Mouse (Mus musculus): ENCODE data around the gene Cebpzos. TPM values are rescaled to one million over a fixed set of nuclear protein-coding genes. Genes with fewer than 3 reads are reported as not detected.

Gene Cebpzos
- 93.6 and 107 TPM in 2 replicates for polyA plus RNA-seq (2015; fragmentation: Nextera tagmentation; extraction: Ambion mirVana)

DNA sequence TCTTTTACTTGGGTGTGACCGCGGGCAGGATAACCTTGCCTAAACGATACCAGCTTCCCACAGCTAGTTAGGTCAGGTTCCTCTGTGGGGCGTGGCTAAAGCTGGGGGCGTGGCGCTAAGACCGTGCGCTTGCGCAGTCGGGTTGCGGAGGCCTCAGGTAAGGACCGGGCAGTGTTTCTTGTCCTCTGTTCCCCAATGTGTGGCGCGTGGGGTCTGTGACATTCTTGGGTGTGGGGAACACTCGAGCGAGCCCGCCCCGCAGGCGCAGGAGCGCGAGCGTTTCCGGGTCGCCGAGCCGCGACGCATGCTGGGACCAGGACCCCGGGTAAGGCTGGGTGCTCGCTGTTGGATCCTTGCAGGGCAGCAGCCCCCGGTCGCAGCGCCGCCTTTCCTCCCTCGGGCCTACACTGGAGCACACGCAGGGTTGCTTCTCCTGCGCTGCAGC lies at the start of gene Cebpzos:
Cebpzos (plus strand) TSS at position 132 of the 445 bp plus-strand sequence.
- peak within 1 kb of the TSS; percentile 79 for H3K9ac ChIP-seq
- H3K4me3 ChIP-seq (replicated peaks): peak within 1 kb of the TSS; percentile 68
- H3K4me1 ChIP-seq: peaks cover 17% of the 10 kb centered on the region
- no peaks in the 10 kb centered on the region for H3K9me3 ChIP-seq (replicated peaks)
- H3K4me2 ChIP-seq (replicated peaks): peak within 1 kb of the TSS; percentile 75
- no peaks in the 10 kb centered on the region for H3K27me3 ChIP-seq
- peaks cover 26% of the 10 kb centered on the region for H3K36me3 ChIP-seq
- WGBS: under 1% methylated on average over 37 of the region's 37 CpGs
- peak within 1 kb of the TSS; percentile 85 for H3K27ac ChIP-seq (replicated peaks)
- ATAC-seq (ENCODE audit: insufficient number of reproducible peaks, low FRiP score, low TSS enrichment, low read depth): peak; percentile 91

DNA sequence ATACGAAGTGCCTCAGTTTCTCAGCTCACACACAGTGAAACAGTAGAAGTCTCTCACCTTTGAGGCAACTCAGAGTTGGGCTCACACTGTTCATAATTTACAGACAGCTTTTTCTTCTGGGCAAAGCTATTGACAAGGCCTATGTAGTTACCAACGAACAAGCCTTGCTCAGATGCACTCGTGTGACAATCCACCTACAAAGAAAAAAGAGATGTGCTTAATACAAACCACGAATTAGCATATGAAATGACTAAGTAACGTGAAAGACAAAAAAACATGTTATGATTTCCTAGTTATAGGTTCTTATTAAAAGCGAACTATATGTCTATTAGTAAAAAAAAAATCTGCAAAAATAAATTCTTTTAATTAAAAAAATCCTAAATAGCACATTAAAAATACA lies 42.4 kb upstream of the Cebpzos start:
- Histone ChIP-seq H3K4me2 (replicated peaks) (no peak overlapping the region), H3K27ac (replicated peaks) (no peak overlapping the region), H3K27me3 (no peaks in the 10 kb centered on the region), H3K36me3 (peaks cover 37% of the 10 kb centered on the region), H3K9me3 (replicated peaks) (no peaks in the 10 kb centered on the region), H3K4me1 (no peaks in the 10 kb centered on the region), H3K4me3 (replicated peaks) (no peak overlapping the region), H3K9ac (no peak overlapping the region)
- 91% methylated on average over 6 of the region's 6 CpGs for WGBS
- ATAC-seq (ENCODE audit: insufficient number of reproducible peaks, low FRiP score, low TSS enrichment, low read depth): no peak

DNA sequence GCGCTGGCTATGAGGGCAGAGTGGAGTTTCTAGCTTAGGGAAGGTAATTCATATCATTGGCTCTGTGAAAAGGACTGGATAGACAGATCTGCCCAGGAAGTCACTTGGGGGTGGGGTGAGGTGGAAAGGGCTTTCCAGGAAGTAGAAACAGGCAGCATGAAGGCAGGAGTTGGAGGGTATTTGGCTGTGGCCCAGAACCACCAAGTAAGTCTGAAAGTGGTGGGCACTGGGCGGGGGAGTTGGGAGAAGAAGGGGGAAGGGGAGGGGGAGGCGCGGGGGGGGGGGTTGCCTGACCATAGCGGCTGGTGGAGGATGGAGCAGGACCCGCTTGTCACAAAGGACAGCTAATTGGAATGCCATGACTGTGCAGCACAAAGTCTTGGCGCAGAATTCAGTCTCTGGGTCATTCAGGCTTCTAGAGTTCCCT lies 34.4 kb upstream of the Cebpzos start:
- peaks cover 12% of the 10 kb centered on the region for H3K4me1 ChIP-seq
- 8% methylated on average over 7 of the region's 7 CpGs for WGBS
- peak; percentile 55; the same call in 1 of the 2 replicates for ATAC-seq (ENCODE audit: insufficient number of reproducible peaks, low FRiP score, low TSS enrichment, low read depth)

DNA sequence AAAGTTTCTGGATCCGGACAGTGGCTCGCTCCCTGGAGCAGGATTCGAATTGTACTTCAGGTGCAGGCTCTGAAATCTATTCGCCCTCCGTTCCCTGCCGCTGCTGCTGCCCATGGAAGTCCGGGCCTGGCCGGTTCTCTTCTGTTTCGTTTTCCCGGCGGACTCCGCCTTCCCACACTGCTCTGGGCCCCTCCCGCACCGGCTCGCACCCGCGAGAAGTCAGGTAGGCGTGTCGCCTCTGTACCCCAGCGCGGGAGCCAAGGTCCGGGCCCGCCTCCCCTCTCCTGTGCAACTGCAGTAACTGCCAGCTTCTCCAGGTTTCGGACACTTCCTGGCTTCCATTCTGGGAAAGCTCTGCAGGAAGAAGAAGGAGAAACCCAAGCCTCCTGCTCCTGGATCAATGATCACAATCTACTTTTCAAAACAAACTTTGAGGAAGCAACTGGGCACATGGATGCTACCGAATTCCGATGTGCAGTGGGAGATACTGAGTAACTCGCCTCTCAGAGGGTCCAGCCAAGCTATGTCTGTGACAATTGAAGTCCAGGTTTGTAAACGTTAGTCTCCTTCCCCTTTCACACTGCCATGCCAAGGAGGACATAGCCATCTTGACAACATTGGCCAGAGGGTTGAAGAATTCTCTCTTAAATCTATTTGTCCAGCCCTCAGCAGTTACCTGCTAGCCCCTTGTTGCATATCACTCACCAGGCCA lies 33.7 kb upstream of the Cebpzos start, which contains the start of gene Eif2ak2:
Eif2ak2 (minus strand) TSS at position 173 of the 712 bp plus-strand sequence.
- Histone ChIP-seq H3K27ac (replicated peaks) (peak within 1 kb of the TSS; percentile 77), H3K36me3 (peaks cover 7% of the 10 kb centered on the region; the same call in 1 of the 2 replicates), H3K4me1 (peaks cover 12% of the 10 kb centered on the region), H3K9me3 (replicated peaks) (no peaks in the 10 kb centered on the region), H3K9ac (peak within 1 kb of the TSS; percentile 58), H3K27me3 (no peaks in the 10 kb centered on the region), H3K4me2 (replicated peaks) (peak within 1 kb of the TSS; percentile 61), H3K4me3 (replicated peaks) (peak within 1 kb of the TSS; percentile 65)
- ATAC-seq (ENCODE audit: insufficient number of reproducible peaks, low FRiP score, low TSS enrichment, low read depth): peak; percentile 93
- WGBS: under 1% methylated on average over 28 of the region's 28 CpGs

More for the DNA sequence above, 34.4 kb upstream of the Cebpzos start:
- Histone ChIP-seq H3K4me3 (replicated peaks) (peak overlapping the region; percentile 65), H3K27me3 (no peaks in the 10 kb centered on the region), H3K36me3 (peaks cover 11% of the 10 kb centered on the region; the same call in 1 of the 2 replicates), H3K27ac (replicated peaks) (peak overlapping the region; percentile 77), H3K9me3 (replicated peaks) (no peaks in the 10 kb centered on the region), H3K9ac (peak overlapping the region; percentile 58), H3K4me2 (replicated peaks) (peak overlapping the region; percentile 61)

DNA sequence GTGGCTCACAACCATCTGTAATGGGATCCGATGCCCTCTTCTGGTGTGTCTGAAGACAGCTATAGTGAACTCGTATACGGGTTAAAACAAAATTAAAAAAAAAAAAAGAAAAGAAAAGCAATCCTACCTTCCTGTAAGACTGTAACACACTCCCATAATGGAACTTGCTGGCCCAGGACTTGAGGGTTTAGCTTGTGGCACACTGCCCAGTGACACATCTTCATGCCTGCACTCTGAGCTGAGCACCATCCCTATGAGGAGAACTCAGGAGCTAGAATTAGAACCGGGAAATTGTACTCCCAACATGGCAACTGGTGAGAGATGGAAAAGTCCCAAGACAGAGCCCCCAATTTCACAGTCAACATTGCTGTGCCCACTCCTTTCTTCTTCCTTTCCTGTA lies 33.0 kb upstream of the Cebpzos start:
- Histone ChIP-seq H3K4me2 (replicated peaks) (no peak overlapping the region), H3K4me3 (replicated peaks) (no peak overlapping the region), H3K27ac (replicated peaks) (no peak overlapping the region), H3K36me3 (no peaks in the 10 kb centered on the region; the same call in 1 of the 2 replicates), H3K4me1 (peaks cover 12% of the 10 kb centered on the region), H3K9me3 (replicated peaks) (no peaks in the 10 kb centered on the region), H3K9ac (no peak overlapping the region), H3K27me3 (no peaks in the 10 kb centered on the region)
- 86% methylated on average over 4 of the region's 4 CpGs for WGBS
- ATAC-seq (ENCODE audit: insufficient number of reproducible peaks, low FRiP score, low TSS enrichment, low read depth): no peak

DNA sequence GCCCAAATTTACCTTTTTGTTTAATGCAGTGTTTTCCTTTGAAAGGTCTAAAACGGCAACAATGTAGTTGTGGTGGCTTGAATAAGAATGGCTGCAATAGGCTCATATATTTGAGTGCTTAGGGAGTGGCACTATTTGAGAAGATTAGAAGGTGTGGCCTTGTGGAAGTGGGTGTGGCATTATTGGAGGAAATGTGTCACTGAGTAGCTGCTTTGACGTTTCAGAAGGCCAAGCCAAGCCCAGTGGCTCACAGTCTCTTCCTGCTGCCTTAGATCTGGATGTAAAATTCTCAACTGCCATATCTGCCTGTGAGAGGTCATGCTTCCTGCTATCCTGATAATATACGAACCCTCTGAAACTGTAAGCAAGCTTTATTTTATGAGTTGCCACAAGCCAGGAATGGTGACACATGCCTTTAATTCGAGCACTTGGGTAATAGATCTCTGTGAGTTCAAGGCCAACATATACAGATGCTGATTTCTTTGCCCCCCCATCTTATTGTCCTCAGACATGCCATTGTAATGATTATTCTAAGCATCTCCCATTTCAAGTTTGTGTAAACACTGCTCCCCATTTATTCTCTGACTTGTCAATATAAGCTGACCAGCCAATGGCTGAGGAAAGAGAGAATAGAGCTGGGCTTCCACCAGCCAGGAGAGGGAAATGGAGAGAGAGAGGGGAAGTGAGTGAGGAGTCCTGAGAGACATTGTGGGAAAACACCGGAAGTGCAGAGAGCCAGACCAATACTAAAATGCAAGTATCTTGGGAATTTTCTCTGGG lies 30.8 kb upstream of the Cebpzos start:
- Histone ChIP-seq H3K27me3 (no peaks in the 10 kb centered on the region), H3K4me3 (replicated peaks) (no peak overlapping the region), H3K4me1 (peaks cover 12% of the 10 kb centered on the region), H3K9ac (no peak overlapping the region), H3K9me3 (replicated peaks) (no peaks in the 10 kb centered on the region), H3K27ac (replicated peaks) (no peak overlapping the region), H3K36me3 (no peaks in the 10 kb centered on the region), H3K4me2 (replicated peaks) (no peak overlapping the region)
- 79% methylated on average over 5 of the region's 5 CpGs for WGBS
- ATAC-seq (ENCODE audit: insufficient number of reproducible peaks, low FRiP score, low TSS enrichment, low read depth): no peak

DNA sequence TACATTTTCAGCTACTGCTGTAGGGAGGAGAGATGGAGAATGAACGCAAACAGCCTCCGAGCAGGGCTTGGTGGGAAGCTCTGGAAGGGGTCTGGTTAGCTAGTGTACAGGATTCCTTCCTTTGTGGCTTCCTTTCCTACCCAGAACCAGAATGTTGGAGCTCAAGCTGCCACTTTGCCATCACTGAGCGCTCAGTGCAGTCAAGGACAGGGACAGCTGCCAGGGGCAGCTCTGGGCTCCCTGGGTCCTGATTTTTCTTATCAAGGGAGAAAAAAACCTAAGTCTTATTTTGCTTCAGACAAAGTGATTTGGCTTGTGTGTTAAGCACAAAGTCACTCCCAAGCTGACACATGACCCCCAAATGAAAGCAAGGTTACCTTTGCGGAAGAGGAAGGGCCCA lies 27.7 kb upstream of the Cebpzos start:
- Histone ChIP-seq H3K36me3 (no peaks in the 10 kb centered on the region), H3K9ac (no peak overlapping the region), H3K4me2 (replicated peaks) (no peak overlapping the region), H3K9me3 (replicated peaks) (no peaks in the 10 kb centered on the region), H3K4me1 (no peaks in the 10 kb centered on the region), H3K27ac (replicated peaks) (no peak overlapping the region), H3K27me3 (no peaks in the 10 kb centered on the region), H3K4me3 (replicated peaks) (no peak overlapping the region)
- WGBS: 75% methylated on average over 4 of the region's 4 CpGs
- no peak for ATAC-seq (ENCODE audit: insufficient number of reproducible peaks, low FRiP score, low TSS enrichment, low read depth)

DNA sequence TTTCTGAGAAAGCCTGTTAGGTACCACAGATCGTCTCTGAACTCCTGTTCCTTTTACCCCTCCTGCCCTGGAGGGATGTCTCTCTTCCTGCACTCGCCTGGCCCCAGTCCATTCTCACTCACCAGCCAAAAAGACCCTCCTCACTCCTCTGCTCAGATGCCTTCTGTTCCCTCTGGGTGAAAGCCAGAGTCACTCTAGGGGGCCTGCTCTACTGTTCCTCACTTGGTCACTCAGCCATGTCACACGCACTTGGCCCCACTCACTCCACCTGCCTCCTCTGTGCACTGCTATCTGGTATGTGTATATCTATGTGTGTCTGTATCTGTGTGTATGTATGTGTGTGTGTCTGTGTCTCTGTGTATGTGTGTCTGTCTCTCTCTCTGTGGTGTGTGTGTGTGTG lies 27.1 kb upstream of the Cebpzos start:
- no peaks in the 10 kb centered on the region for H3K9me3 ChIP-seq (replicated peaks)
- ATAC-seq (ENCODE audit: insufficient number of reproducible peaks, low FRiP score, low TSS enrichment, low read depth): no peak
- no peak overlapping the region for H3K27ac ChIP-seq (replicated peaks)
- H3K9ac ChIP-seq: no peak overlapping the region
- H3K27me3 ChIP-seq: no peaks in the 10 kb centered on the region
- no peak overlapping the region for H3K4me3 ChIP-seq (replicated peaks)
- H3K4me1 ChIP-seq: no peaks in the 10 kb centered on the region
- H3K4me2 ChIP-seq (replicated peaks): no peak overlapping the region
- WGBS: 31% methylated on average over 3 of the region's 3 CpGs
- H3K36me3 ChIP-seq: no peaks in the 10 kb centered on the region

DNA sequence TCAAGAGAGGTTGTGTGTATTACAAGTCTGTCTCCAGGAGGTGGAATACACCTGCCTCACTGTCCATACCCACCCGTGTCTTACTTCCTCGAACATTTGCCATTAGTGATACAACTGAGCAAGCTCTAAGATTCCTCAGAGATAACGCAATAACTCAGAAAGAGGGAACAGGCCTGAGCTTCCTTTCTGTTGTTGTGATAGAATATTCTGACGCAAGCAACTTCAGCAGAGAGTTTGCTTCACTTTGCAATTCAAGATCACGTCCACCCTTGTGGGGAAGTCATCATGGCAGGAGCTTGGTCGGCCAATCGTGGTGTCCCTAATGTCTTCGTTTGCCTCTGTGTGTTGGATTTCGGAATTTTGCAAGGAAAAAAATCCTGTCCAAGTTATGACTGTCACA lies 25.3 kb upstream of the Cebpzos start:
- no peak overlapping the region for H3K27ac ChIP-seq (replicated peaks)
- no peaks in the 10 kb centered on the region for H3K27me3 ChIP-seq
- H3K36me3 ChIP-seq: no peaks in the 10 kb centered on the region
- no peak overlapping the region for H3K4me2 ChIP-seq (replicated peaks)
- H3K9ac ChIP-seq: no peak overlapping the region
- WGBS: 79% methylated on average over 9 of the region's 9 CpGs
- H3K4me1 ChIP-seq: peaks cover 7% of the 10 kb centered on the region; the same call in 1 of the 2 replicates
- no peak overlapping the region for H3K4me3 ChIP-seq (replicated peaks)
- no peak for ATAC-seq (ENCODE audit: insufficient number of reproducible peaks, low FRiP score, low TSS enrichment, low read depth)
- H3K9me3 ChIP-seq (replicated peaks): no peaks in the 10 kb centered on the region

DNA sequence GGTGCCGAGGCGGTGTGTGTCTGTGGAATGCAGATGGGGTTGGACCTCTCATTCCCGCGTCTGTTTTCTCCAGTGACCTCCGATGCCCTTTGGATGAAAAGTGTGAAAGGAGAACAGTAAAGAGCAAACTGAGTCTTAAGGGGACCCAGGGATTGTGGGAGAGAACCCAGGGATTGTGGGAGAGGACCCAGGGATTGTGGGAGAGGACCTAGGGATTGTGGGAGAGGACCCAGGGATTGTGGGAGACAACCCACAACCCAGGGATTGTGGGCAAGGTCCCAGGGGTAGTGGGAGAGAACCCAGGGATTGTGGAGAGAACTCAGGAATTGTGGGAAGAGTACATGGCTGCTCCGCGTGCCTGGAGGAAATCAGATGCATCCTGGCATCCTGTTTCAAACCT lies 21.3 kb upstream of the Cebpzos start:
- Histone ChIP-seq H3K4me2 (replicated peaks) (peak overlapping the region; percentile 42; the same call in 1 of the 2 replicates), H3K9me3 (replicated peaks) (no peaks in the 10 kb centered on the region), H3K27me3 (no peaks in the 10 kb centered on the region), H3K36me3 (no peaks in the 10 kb centered on the region), H3K4me1 (peaks cover 7% of the 10 kb centered on the region; the same call in 1 of the 2 replicates), H3K9ac (no peak overlapping the region), H3K4me3 (replicated peaks) (peak overlapping the region; percentile 22; the same call in 1 of the 2 replicates), H3K27ac (replicated peaks) (no peak overlapping the region)
- 72% methylated on average over 7 of the region's 7 CpGs for WGBS
- ATAC-seq (ENCODE audit: insufficient number of reproducible peaks, low FRiP score, low TSS enrichment, low read depth): no peak

DNA sequence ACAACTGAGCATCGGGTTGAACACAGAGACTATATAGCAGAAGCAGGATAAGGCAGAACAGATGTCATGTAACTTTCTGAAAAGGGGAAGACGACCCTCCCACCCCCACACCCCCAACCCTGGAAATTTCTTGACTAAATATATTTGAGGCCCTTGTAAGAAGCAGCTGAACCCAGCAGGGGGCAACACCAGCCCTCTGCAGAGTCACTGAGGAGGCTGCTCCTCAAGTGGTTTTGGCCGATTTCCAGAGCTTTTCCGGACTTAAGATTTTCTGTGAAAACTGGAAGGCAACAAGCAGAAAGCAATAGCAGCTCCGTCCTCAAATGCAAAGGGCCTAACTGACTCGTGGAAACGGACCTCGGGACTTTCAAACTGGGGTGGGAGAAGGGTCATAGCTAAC lies 20.9 kb upstream of the Cebpzos start:
- H3K36me3 ChIP-seq: no peaks in the 10 kb centered on the region
- peak overlapping the region; percentile 42 for H3K4me2 ChIP-seq (replicated peaks)
- peak overlapping the region; percentile 10; the same call in 1 of the 2 replicates for H3K9ac ChIP-seq
- no peaks in the 10 kb centered on the region for H3K27me3 ChIP-seq
- H3K9me3 ChIP-seq (replicated peaks): no peaks in the 10 kb centered on the region
- peak; percentile 39; the same call in 1 of the 2 replicates for ATAC-seq (ENCODE audit: insufficient number of reproducible peaks, low FRiP score, low TSS enrichment, low read depth)
- 8% methylated on average over 8 of the region's 8 CpGs for WGBS
- 0 out of 2 replicates have a peak overlapping the region, but pooled peaks have one; percentile 29 for H3K27ac ChIP-seq (replicated peaks)
- peak overlapping the region; percentile 22 for H3K4me3 ChIP-seq (replicated peaks)
- peaks cover 7% of the 10 kb centered on the region; the same call in 1 of the 2 replicates for H3K4me1 ChIP-seq

All from embryonic facial prominence, embryonic 15.5 days (tissue).